Mouse (Mus musculus) E14TG2a.4 (cell line): ENCODE results near the gene Atoh1.

Experiments used
- CTCF ChIP-seq: conservative IDR thresholded peaks from 2 replicates; pipeline ENCODE4 v1.5.1; 2014; ENCODE audit warnings: low read length
- NANOG ChIP-seq: IDR thresholded peaks from 2 replicates; pipeline ENCODE4 v1.6.1; 2014; ENCODE audit warnings: borderline replicate concordance, low read length, mixed read lengths

GRCm38 (mm10) chr6:64727751-64728403, 1.0 kb upstream of the Atoh1 start:
- no peak for TF ChIP-seq CTCF
- TF ChIP-seq NANOG, result no peak
